Mouse (Mus musculus): ENCODE results near the gene Zfr. TPM values are rescaled to one million over a fixed set of nuclear protein-coding genes. Genes with fewer than 3 reads are reported as not detected.

Gene Zfr
- polyA plus RNA-seq, 1 experiment from 2014 or later, result 86.9 TPM

- no peaks in the 10 kb centered on the region for H3K36me3 ChIP-seq (ENCODE audit: control insufficient read depth, insufficient read depth, low read length)
- peaks cover 32% of the 10 kb centered on the region for H3K4me1 ChIP-seq (ENCODE audit: control insufficient read depth, insufficient read depth, low read length)
- ATAC-seq, result no peak
- no peaks in the 10 kb centered on the region for H3K27me3 ChIP-seq (replicated peaks; ENCODE audit: control insufficient read depth, insufficient read depth, low read length)
- WGBS, result 24% methylated on average over 14 of the region's 14 CpGs
- peak overlapping the region; percentile 95 for H3K4me3 ChIP-seq (ENCODE audit: low read length)
- peak overlapping the region; percentile 89 for H3K27ac ChIP-seq (ENCODE audit: low read length)
- no peaks in the 10 kb centered on the region for H3K9me3 ChIP-seq (ENCODE audit: control insufficient read depth, low read length)
- H3K9ac ChIP-seq (ENCODE audit: low read depth, low read length), result peak overlapping the region; percentile 95
- peak overlapping the region; percentile 73 for H3K4me2 ChIP-seq (ENCODE audit: low read depth, low read length)
Observed at GRCm38 (mm10) chr15:12205902-12206645, 88.4 kb downstream of the Zfr start.

GRCm38 (mm10) chr15:12206646-12207222 lies 89.1 kb downstream of the Zfr start:
- Histone ChIP-seq H3K4me1 (ENCODE audit: control insufficient read depth, insufficient read depth, low read length) (peaks cover 32% of the 10 kb centered on the region), H3K9ac (ENCODE audit: low read depth, low read length) (no peak overlapping the region), H3K4me3 (ENCODE audit: low read length) (no peak overlapping the region; the same call in 1 of the 2 replicates), H3K9me3 (ENCODE audit: control insufficient read depth, low read length) (no peaks in the 10 kb centered on the region), H3K27me3 (replicated peaks; ENCODE audit: control insufficient read depth, insufficient read depth, low read length) (no peaks in the 10 kb centered on the region), H3K4me2 (ENCODE audit: low read depth, low read length) (peak overlapping the region; percentile 73), H3K36me3 (ENCODE audit: control insufficient read depth, insufficient read depth, low read length) (no peaks in the 10 kb centered on the region), H3K27ac (ENCODE audit: low read length) (peak overlapping the region; percentile 29; the same call in 1 of the 2 replicates)
- WGBS, result 57% methylated on average over 7 of the region's 7 CpGs
- ATAC-seq, result no peak

- WGBS, result 48% methylated on average over 6 of the region's 6 CpGs
- Histone ChIP-seq H3K4me2 (ENCODE audit: low read depth, low read length) (no peak overlapping the region; the same call in 1 of the 2 replicates), H3K9ac (ENCODE audit: low read depth, low read length) (no peak overlapping the region), H3K36me3 (ENCODE audit: control insufficient read depth, insufficient read depth, low read length) (no peaks in the 10 kb centered on the region), H3K9me3 (ENCODE audit: control insufficient read depth, low read length) (no peaks in the 10 kb centered on the region), H3K4me1 (ENCODE audit: control insufficient read depth, insufficient read depth, low read length) (peaks cover 32% of the 10 kb centered on the region), H3K4me3 (ENCODE audit: low read length) (no peak overlapping the region), H3K27me3 (replicated peaks; ENCODE audit: control insufficient read depth, insufficient read depth, low read length) (no peaks in the 10 kb centered on the region), H3K27ac (ENCODE audit: low read length) (peak overlapping the region; percentile 38)
- ATAC-seq, result no peak
Observed at GRCm38 (mm10) chr15:12207556-12208090, 90.0 kb downstream of the Zfr start.

GRCm38 (mm10) chr15:12211577-12211976 lies 93.9 kb downstream of the Zfr start:
- H3K4me3 ChIP-seq (ENCODE audit: low read length), result no peak overlapping the region
- H3K36me3 ChIP-seq (ENCODE audit: control insufficient read depth, insufficient read depth, low read length), result no peaks in the 10 kb centered on the region
- no peak overlapping the region for H3K9ac ChIP-seq (ENCODE audit: low read depth, low read length)
- H3K27me3 ChIP-seq (replicated peaks; ENCODE audit: control insufficient read depth, insufficient read depth, low read length), result no peaks in the 10 kb centered on the region
- ATAC-seq, result no peak
- H3K9me3 ChIP-seq (ENCODE audit: control insufficient read depth, low read length), result no peaks in the 10 kb centered on the region
- no peak overlapping the region for H3K4me2 ChIP-seq (ENCODE audit: low read depth, low read length)
- H3K27ac ChIP-seq (ENCODE audit: low read length), result no peak overlapping the region
- H3K4me1 ChIP-seq (ENCODE audit: control insufficient read depth, insufficient read depth, low read length), result peaks cover 33% of the 10 kb centered on the region
- 79% methylated on average over 8 of the region's 8 CpGs for WGBS

GRCm38 (mm10) chr15:12212266-12212665 lies 94.6 kb downstream of the Zfr start:
- Histone ChIP-seq H3K4me2 (ENCODE audit: low read depth, low read length) (no peak overlapping the region), H3K9ac (ENCODE audit: low read depth, low read length) (no peak overlapping the region), H3K27me3 (replicated peaks; ENCODE audit: control insufficient read depth, insufficient read depth, low read length) (no peaks in the 10 kb centered on the region), H3K4me1 (ENCODE audit: control insufficient read depth, insufficient read depth, low read length) (peaks cover 31% of the 10 kb centered on the region), H3K4me3 (ENCODE audit: low read length) (no peak overlapping the region), H3K27ac (ENCODE audit: low read length) (no peak overlapping the region), H3K36me3 (ENCODE audit: control insufficient read depth, insufficient read depth, low read length) (no peaks in the 10 kb centered on the region), H3K9me3 (ENCODE audit: control insufficient read depth, low read length) (no peaks in the 10 kb centered on the region)
- ATAC-seq, result no peak
- WGBS, result 81% methylated on average over 1 of the region's 1 CpGs

GRCm38 (mm10) chr15:12214531-12215414 lies 97.1 kb downstream of the Zfr start:
- ATAC-seq, result no peak
- 82% methylated on average over 14 of the region's 14 CpGs for WGBS
- peaks cover 31% of the 10 kb centered on the region for H3K4me1 ChIP-seq (ENCODE audit: control insufficient read depth, insufficient read depth, low read length)

GRCm38 (mm10) chr15:12215415-12215718 lies 97.7 kb downstream of the Zfr start:
- 82% methylated on average over 5 of the region's 5 CpGs for WGBS

More at GRCm38 (mm10) chr15:12214531-12215414, 97.1 kb downstream of the Zfr start:
- H3K27ac ChIP-seq (ENCODE audit: low read length), result no peak overlapping the region
- H3K27me3 ChIP-seq (replicated peaks; ENCODE audit: control insufficient read depth, insufficient read depth, low read length), result no peaks in the 10 kb centered on the region
- H3K36me3 ChIP-seq (ENCODE audit: control insufficient read depth, insufficient read depth, low read length), result no peaks in the 10 kb centered on the region
- no peak overlapping the region for H3K4me3 ChIP-seq (ENCODE audit: low read length)
- no peak overlapping the region for H3K9ac ChIP-seq (ENCODE audit: low read depth, low read length)
- no peaks in the 10 kb centered on the region for H3K9me3 ChIP-seq (ENCODE audit: control insufficient read depth, low read length)
- no peak overlapping the region for H3K4me2 ChIP-seq (ENCODE audit: low read depth, low read length)

GRCm38 (mm10) chr15:12216119-12216518 lies 98.5 kb downstream of the Zfr start:
- no peaks in the 10 kb centered on the region for H3K9me3 ChIP-seq (ENCODE audit: control insufficient read depth, low read length)
- H3K9ac ChIP-seq (ENCODE audit: low read depth, low read length), result no peak overlapping the region
- no peak overlapping the region for H3K27ac ChIP-seq (ENCODE audit: low read length)
- H3K4me3 ChIP-seq (ENCODE audit: low read length), result no peak overlapping the region
- H3K36me3 ChIP-seq (ENCODE audit: control insufficient read depth, insufficient read depth, low read length), result no peaks in the 10 kb centered on the region
- no peaks in the 10 kb centered on the region for H3K27me3 ChIP-seq (replicated peaks; ENCODE audit: control insufficient read depth, insufficient read depth, low read length)
- no peak for ATAC-seq
- H3K4me1 ChIP-seq (ENCODE audit: control insufficient read depth, insufficient read depth, low read length), result peaks cover 43% of the 10 kb centered on the region
- no peak overlapping the region for H3K4me2 ChIP-seq (ENCODE audit: low read depth, low read length)
- 94% methylated on average over 8 of the region's 8 CpGs for WGBS

More at GRCm38 (mm10) chr15:12215415-12215718, 97.7 kb downstream of the Zfr start:
- no peak for ATAC-seq
- no peaks in the 10 kb centered on the region for H3K36me3 ChIP-seq (ENCODE audit: control insufficient read depth, insufficient read depth, low read length)
- no peak overlapping the region for H3K27ac ChIP-seq (ENCODE audit: low read length)
- H3K4me1 ChIP-seq (ENCODE audit: control insufficient read depth, insufficient read depth, low read length), result peaks cover 37% of the 10 kb centered on the region
- no peak overlapping the region for H3K4me2 ChIP-seq (ENCODE audit: low read depth, low read length)
- no peak overlapping the region for H3K4me3 ChIP-seq (ENCODE audit: low read length)
- no peaks in the 10 kb centered on the region for H3K27me3 ChIP-seq (replicated peaks; ENCODE audit: control insufficient read depth, insufficient read depth, low read length)
- H3K9me3 ChIP-seq (ENCODE audit: control insufficient read depth, low read length), result no peaks in the 10 kb centered on the region
- H3K9ac ChIP-seq (ENCODE audit: low read depth, low read length), result no peak overlapping the region

- no peak overlapping the region for H3K9ac ChIP-seq (ENCODE audit: low read depth, low read length)
- 72% methylated on average over 13 of the region's 13 CpGs for WGBS
- no peak overlapping the region for H3K4me3 ChIP-seq (ENCODE audit: low read length)
- H3K4me2 ChIP-seq (ENCODE audit: low read depth, low read length), result no peak overlapping the region
- H3K27ac ChIP-seq (ENCODE audit: low read length), result 0 out of 2 replicates have a peak overlapping the region, but pooled peaks have one; percentile 15
- H3K27me3 ChIP-seq (replicated peaks; ENCODE audit: control insufficient read depth, insufficient read depth, low read length), result no peaks in the 10 kb centered on the region
- no peak for ATAC-seq
- no peaks in the 10 kb centered on the region for H3K36me3 ChIP-seq (ENCODE audit: control insufficient read depth, insufficient read depth, low read length)
- H3K9me3 ChIP-seq (ENCODE audit: control insufficient read depth, low read length), result no peaks in the 10 kb centered on the region
- H3K4me1 ChIP-seq (ENCODE audit: control insufficient read depth, insufficient read depth, low read length), result peaks cover 49% of the 10 kb centered on the region
Observed at GRCm38 (mm10) chr15:12216798-12217197, 99.2 kb downstream of the Zfr start.

All from intestine, embryonic 16.5 days (tissue).